Mouse (Mus musculus) E14TG2a.4 (cell line): ENCODE data around the gene Lrba.

Source experiments
- H3K27me3 ChIP-seq: 2 replicates; pipeline ENCODE4 v1.6.1; 2014; ENCODE audit warnings: low read length, control low read depth; ENCODE audit not compliant: insufficient read depth
- H3K36me3 ChIP-seq: 2 replicates; pipeline ENCODE4 v1.6.1; 2014; ENCODE audit warnings: low read length, control low read depth; ENCODE audit not compliant: insufficient read depth
- H3K4me1 ChIP-seq: replicated peaks from 2 replicates; pipeline ENCODE4 v1.6.1; 2014; ENCODE audit warnings: low read depth, low read length, control low read depth
- H3K4me3 ChIP-seq: replicated peaks from 2 replicates; pipeline ENCODE4 v1.5.1; 2014; ENCODE audit warnings: mild to moderate bottlenecking, low read length
- H3K9me3 ChIP-seq: 2 replicates; pipeline ENCODE4 v1.6.1; 2014; ENCODE audit warnings: low read length, control low read depth
- CTCF ChIP-seq: conservative IDR thresholded peaks from 2 replicates; pipeline ENCODE4 v1.5.1; 2014; ENCODE audit warnings: low read length
- NANOG ChIP-seq: IDR thresholded peaks from 2 replicates; pipeline ENCODE4 v1.6.1; 2014; ENCODE audit warnings: borderline replicate concordance, low read length, mixed read lengths
- POU5F1 ChIP-seq: IDR thresholded peaks from 2 replicates; pipeline ENCODE4 v1.6.1; 2014; ENCODE audit warnings: low read length, borderline replicate concordance

Lrba gene

DNA sequence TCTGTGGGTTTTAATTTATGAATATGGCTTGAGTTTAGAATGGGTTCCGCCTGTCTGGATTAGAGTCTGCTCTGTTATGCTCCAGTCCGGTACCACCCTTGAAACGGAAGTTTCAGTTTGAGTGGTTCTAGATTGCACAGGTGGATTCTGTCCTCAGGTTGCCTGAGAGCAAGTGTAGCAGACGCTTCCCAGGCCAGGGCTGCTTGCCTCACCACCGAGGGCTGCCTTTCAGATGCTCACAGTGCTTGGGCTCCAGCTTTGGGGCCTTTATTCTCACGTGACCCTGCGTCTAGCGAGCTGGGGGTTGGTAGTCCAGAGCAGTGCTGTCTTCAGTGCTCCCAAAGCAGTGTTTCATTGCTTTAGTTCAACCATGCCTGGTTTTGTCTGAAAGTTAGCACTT lies 22.7 kb downstream of the Lrba start:
- H3K4me1 ChIP-seq, result peaks cover 6% of the 10 kb centered on the region
- TF ChIP-seq CTCF (no peak), POU5F1 (no peak), NANOG (no peak)
- H3K4me3 ChIP-seq, result no peak overlapping the region
- no peaks in the 10 kb centered on the region for H3K27me3 ChIP-seq
- H3K36me3 ChIP-seq, result no peaks in the 10 kb centered on the region
- H3K9me3 ChIP-seq, result no peaks in the 10 kb centered on the region

DNA sequence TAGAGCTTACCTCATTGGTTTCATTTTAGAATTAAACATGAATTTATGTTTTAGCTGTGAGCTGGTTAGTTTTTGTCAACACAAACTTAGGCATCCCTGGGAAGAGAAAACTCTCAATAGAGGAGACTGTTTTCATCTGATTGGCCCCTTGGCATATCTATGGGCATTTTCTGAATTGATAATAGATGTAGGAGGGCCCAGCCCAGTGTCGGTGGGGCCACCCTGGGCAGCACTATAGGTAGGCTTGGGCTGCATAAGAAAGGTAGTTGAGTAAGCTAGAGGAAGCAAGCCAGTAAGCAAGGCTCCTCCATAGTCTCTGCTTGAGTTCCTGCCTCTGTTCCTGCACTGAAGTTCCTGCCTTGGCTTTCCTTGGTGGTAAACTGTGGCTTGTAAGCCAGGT lies 26.7 kb downstream of the Lrba start:
- Histone ChIP-seq H3K27me3 (no peaks in the 10 kb centered on the region), H3K9me3 (no peaks in the 10 kb centered on the region), H3K4me3 (no peak overlapping the region), H3K4me1 (peaks cover 6% of the 10 kb centered on the region), H3K36me3 (no peaks in the 10 kb centered on the region)
- no peak for TF ChIP-seq NANOG
- no peak for TF ChIP-seq POU5F1
- TF ChIP-seq CTCF, result no peak

DNA sequence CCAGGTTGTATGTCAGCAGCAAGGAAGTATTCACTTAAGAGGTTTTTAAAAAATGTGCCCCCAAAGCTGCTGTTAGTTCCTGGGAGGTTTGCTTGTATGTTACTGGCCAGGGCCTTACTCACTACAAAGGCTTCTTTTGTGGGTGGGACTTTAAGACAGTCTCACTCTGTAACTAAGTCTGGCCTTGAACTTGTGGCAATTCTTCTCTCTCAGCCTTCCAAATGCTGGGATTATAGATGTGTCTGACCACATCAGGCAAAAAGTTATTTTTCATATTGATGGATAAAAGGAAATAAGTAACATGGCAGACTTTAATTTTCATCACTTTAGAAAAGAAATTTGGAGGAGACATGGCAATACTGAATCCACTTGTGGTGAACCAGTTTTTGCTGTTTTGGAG lies 28.1 kb downstream of the Lrba start:
- H3K4me3 ChIP-seq, result no peak overlapping the region
- H3K36me3 ChIP-seq, result no peaks in the 10 kb centered on the region
- H3K27me3 ChIP-seq, result no peaks in the 10 kb centered on the region
- peaks cover 6% of the 10 kb centered on the region for H3K4me1 ChIP-seq
- no peaks in the 10 kb centered on the region for H3K9me3 ChIP-seq
- TF ChIP-seq POU5F1 (no peak), NANOG (no peak), CTCF (no peak)

DNA sequence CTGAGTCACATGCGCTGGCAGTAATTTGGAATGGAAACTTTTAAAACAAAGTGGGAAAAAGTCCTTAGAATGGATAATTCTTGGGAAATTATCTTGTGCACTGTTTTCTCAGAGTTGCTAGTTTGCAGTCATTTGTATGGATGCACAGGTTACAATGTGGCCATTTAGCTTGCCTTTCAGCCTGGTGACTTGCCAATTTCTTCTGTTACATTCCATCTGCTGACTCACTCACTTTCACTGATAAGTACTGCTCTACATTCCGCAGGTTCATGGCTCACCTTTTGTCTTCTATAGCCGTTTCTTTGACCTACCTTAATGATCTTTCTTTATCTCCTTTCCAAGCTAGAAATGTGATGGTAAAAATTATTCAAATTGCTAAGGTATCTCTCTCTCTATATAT lies 28.6 kb downstream of the Lrba start:
- H3K27me3 ChIP-seq, result no peaks in the 10 kb centered on the region
- no peaks in the 10 kb centered on the region for H3K36me3 ChIP-seq
- no peaks in the 10 kb centered on the region for H3K9me3 ChIP-seq
- no peak for TF ChIP-seq POU5F1
- TF ChIP-seq CTCF, result no peak
- no peak for TF ChIP-seq NANOG
- H3K4me1 ChIP-seq, result peaks cover 6% of the 10 kb centered on the region
- H3K4me3 ChIP-seq, result no peak overlapping the region

DNA sequence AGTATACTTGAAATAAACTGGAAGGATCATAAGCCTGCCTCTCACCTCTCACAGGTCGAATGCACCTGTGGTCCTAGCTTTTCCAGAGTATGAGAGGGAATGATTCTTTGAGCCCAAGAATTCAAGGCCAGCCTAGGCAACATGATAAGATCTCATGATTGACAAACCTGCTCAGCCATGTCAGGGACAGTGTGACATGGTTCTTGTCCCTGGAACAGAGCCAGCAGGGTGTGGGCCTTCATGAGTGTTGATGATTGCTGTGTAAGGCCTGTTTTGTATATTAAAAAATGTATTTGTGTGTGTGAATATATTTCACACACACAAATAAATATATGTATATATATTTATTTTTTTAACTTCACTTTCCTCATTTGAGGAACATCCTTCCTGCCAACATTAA lies 29.3 kb downstream of the Lrba start:
- Histone ChIP-seq H3K4me1 (peaks cover 6% of the 10 kb centered on the region), H3K9me3 (no peaks in the 10 kb centered on the region), H3K4me3 (no peak overlapping the region), H3K27me3 (no peaks in the 10 kb centered on the region), H3K36me3 (no peaks in the 10 kb centered on the region)
- TF ChIP-seq POU5F1 (no peak), NANOG (no peak), CTCF (no peak)

DNA sequence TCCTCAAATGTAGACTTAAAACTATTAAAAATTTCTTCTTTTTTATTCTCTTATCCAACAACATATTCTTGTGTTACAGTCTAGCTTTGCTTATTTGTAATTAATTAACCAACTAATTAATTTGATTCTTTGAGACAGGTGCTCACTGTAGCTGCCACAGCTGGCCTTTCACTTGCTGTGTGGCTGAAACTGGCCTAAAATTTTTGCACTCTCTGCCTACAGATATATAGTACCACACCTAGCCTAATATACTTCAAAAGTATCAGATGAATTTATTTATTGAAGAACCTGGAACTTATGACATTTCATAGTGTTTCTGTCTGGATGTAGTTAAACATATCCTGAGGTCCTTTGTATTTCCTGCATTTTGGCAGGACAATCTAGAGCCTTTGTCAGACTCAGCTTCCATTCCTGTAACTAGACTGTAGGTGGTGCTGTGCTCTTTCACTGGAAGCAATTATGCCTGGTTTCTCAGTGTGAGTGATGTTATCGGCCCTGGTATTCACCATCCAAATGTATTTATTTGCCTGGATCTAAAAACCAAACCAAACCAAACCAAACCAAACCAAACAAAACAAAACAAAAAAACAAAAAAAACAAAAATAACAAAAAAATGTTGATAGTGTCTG lies 43.7 kb downstream of the Lrba start:
- no peaks in the 10 kb centered on the region for H3K36me3 ChIP-seq
- H3K9me3 ChIP-seq, result no peaks in the 10 kb centered on the region
- H3K4me3 ChIP-seq, result no peak overlapping the region
- no peak for TF ChIP-seq POU5F1
- peak; percentile 65 for TF ChIP-seq CTCF
- no peak for TF ChIP-seq NANOG
- no peaks in the 10 kb centered on the region for H3K27me3 ChIP-seq
- H3K4me1 ChIP-seq, result no peaks in the 10 kb centered on the region

DNA sequence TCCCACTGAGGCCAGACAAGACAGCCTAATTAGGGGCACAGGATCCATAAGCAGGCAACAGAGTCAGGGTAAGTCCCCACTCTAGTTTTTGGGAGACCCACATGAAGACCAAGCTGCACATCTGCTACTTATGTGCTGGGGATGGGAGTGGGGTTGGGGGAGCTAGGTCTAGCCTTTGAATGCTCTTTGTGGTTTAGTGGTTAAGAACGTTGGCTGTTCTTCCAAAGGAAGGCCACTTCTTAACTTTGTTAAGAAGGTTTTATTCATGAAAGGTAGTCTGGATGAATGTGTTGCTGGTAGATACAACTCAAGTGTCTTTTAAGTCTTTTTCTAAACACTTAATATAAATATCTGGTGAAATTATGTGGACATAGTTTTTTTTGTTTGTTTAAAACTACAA lies 51.2 kb downstream of the Lrba start:
- no peaks in the 10 kb centered on the region for H3K9me3 ChIP-seq
- TF ChIP-seq NANOG (no peak), CTCF (no peak), POU5F1 (no peak)

DNA sequence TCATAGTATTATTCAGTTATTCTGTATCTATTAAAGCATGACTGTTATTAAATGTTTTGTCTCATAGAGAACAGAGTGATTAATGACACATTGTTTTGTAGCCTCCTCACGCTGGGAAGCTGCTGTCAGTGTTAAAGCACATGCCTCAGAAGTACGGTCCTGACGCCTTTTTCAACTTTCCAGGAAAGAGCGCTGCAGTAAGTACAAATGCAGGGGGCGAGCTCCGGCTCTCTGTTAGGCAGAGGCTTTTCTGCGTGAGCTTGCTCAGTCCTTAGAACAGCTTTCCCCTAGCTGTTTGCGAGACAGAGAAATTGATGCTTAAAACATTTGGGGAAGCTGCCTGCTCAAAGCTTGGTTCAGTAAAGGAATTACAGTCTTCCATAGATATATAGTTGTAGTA lies 66.8 kb downstream of the Lrba start:
- Histone ChIP-seq H3K4me1 (no peaks in the 10 kb centered on the region), H3K36me3 (no peaks in the 10 kb centered on the region), H3K4me3 (peak overlapping the region; percentile 51), H3K27me3 (no peaks in the 10 kb centered on the region), H3K9me3 (no peaks in the 10 kb centered on the region)
- TF ChIP-seq CTCF (no peak), NANOG (no peak)

More for the DNA sequence above, 51.2 kb downstream of the Lrba start:
- no peaks in the 10 kb centered on the region for H3K36me3 ChIP-seq
- no peak overlapping the region for H3K4me3 ChIP-seq
- H3K27me3 ChIP-seq, result no peaks in the 10 kb centered on the region
- no peaks in the 10 kb centered on the region for H3K4me1 ChIP-seq

DNA sequence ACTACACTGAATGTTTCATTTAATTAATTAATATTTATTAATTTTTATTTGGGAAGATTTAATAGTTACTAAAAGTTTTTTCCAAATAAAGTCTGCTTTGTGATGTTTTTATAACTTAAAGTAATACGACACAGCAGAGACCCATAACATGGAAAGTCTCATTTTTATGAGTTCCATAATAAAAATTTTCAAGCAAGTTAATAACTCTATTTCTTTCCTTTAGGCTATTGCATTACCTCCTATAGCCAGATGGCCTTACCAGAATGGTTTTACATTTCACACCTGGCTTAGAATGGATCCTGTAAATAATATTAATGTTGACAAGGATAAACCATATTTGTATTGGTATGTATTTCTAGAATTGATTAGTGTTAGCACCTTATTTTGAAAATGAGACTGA lies 70.4 kb downstream of the Lrba start:
- H3K27me3 ChIP-seq, result no peaks in the 10 kb centered on the region
- H3K4me1 ChIP-seq, result no peaks in the 10 kb centered on the region
- no peak for TF ChIP-seq NANOG
- no peak for TF ChIP-seq CTCF
- TF ChIP-seq POU5F1, result no peak
- no peaks in the 10 kb centered on the region for H3K36me3 ChIP-seq
- H3K9me3 ChIP-seq, result no peaks in the 10 kb centered on the region
- no peak overlapping the region for H3K4me3 ChIP-seq
